Mouse (Mus musculus) heart, postnatal 0 days (tissue): Measurements from ENCODE around the gene Nxph3. TPM values are rescaled to one million over a fixed set of nuclear protein-coding genes. Genes with fewer than 3 reads are reported as not detected.

Source experiments
- ATAC-seq: fragments of 200-750 bp; cut with Nextera tagmentation; 2 replicates; pipeline ENCODE4 v1.8.0; 2017; ENCODE audit warnings: low read depth, moderate number of reproducible peaks, moderate library complexity; ENCODE audit not compliant: insufficient read depth
- DNase-seq: peaks from one replicate; pipeline ENCODE4 v3.0.0-alpha.2; 2016; ENCODE audit warnings: low spot score
- H3K27ac ChIP-seq: fragments of 300-500 bp; sonication (generic); 2 replicates; pipeline ENCODE4 v1.5.1; 2014; ENCODE audit warnings: low read depth, mild to moderate bottlenecking
- H3K27me3 ChIP-seq: fragments of 300-500 bp; sonication (generic); 2 replicates; pipeline ENCODE4 v1.6.1; 2014; ENCODE audit warnings: low read length, mixed read lengths; ENCODE audit not compliant: control insufficient read depth, insufficient read depth
- H3K36me3 ChIP-seq: fragments of 300-500 bp; sonication (generic); replicated peaks from 2 replicates; pipeline ENCODE4 v1.6.1; 2014; ENCODE audit warnings: low read length, mixed read lengths; ENCODE audit not compliant: control insufficient read depth, insufficient read depth
- H3K4me1 ChIP-seq: fragments of 300-500 bp; sonication (generic); 2 replicates; pipeline ENCODE4 v1.6.1; 2014; ENCODE audit warnings: antibody characterized with exemption; ENCODE audit not compliant: control insufficient read depth, insufficient read depth
- H3K4me2 ChIP-seq: fragments of 300-500 bp; sonication (generic); 2 replicates; pipeline ENCODE4 v1.6.1; 2014; ENCODE audit warnings: low read depth, mild to moderate bottlenecking, low read length, moderate library complexity
- H3K4me3 ChIP-seq: fragments of 300-500 bp; sonication (generic); 2 replicates; pipeline ENCODE4 v1.5.1; 2014; ENCODE audit warnings: low read depth, low read length
- H3K9ac ChIP-seq: fragments of 300-500 bp; sonication (generic); replicated peaks from 2 replicates; pipeline ENCODE4 v1.6.1; 2014; ENCODE audit warnings: low read depth, low read length, mixed read lengths
- H3K9me3 ChIP-seq: fragments of 300-500 bp; sonication (generic); replicated peaks from 2 replicates; pipeline ENCODE4 v1.6.1; 2016; ENCODE audit warnings: low read length; ENCODE audit not compliant: control insufficient read depth
- CTCF ChIP-seq: IDR thresholded peaks from 2 replicates; pipeline ENCODE4 v1.5.1; 2016; ENCODE audit warnings: antibody characterized with exemption, control low read depth, low read depth
- EP300 ChIP-seq: IDR thresholded peaks from 2 replicates; pipeline ENCODE4 v1.6.1; 2016; ENCODE audit warnings: antibody characterized with exemption, low read depth
- WGBS: fragments of 180-500 bp; shearing (Covaris S2); extraction: QIAGEN DNeasy Blood & Tissue Kit; methylation state at CpG from one replicate; pipeline ENCODE4 v1.1.7; 2014; 5-methylcytosine and 5-hydroxymethylcytosine counted together
- polyA plus RNA-seq: library from polyadenylated mRNA; unstranded; fragments of >200 nt; fragmentation: Nextera tagmentation; extraction: Ambion mirVana; gene quantifications from 2 replicates; pipeline ENCODE4 v1.2.1, GENCODE M21; 2015
- total RNA-seq: library from RNA; depleted of rRNA; stranded (reverse); fragments of >200 nt; gene quantifications from 2 replicates; pipeline ENCODE4 v1.2.3, GENCODE M21; 2014; ENCODE audit warnings: low replicate concordance

Nxph3 gene
- total and polyA plus RNA-seq, 2 experiments from 2014 or later: 0.14 TPM; not detected in 1

GRCm38 (mm10) chr11:95510631-95511030, 3.7 kb downstream of the Nxph3 start:
- Histone ChIP-seq H3K4me1 (no peaks in the 10 kb centered on the region), H3K9me3 (no peaks in the 10 kb centered on the region), H3K36me3 (no peaks in the 10 kb centered on the region), H3K27ac (no peak overlapping the region), H3K27me3 (peaks cover 43% of the 10 kb centered on the region), H3K4me3 (no peak overlapping the region), H3K4me2 (no peak overlapping the region), H3K9ac (no peak overlapping the region)
- no peak for TF ChIP-seq CTCF
- no peak for TF ChIP-seq EP300
- 75% methylated on average over 12 of the region's 12 CpGs for WGBS
- no peak for ATAC-seq
- no peak for DNase-seq

- ATAC-seq (no peak), DNase-seq (no peak)
- peak; percentile 45 for TF ChIP-seq CTCF
- TF ChIP-seq EP300: no peak
- Histone ChIP-seq H3K4me2 (no peak overlapping the region), H3K27ac (no peak overlapping the region), H3K4me3 (no peak overlapping the region), H3K9me3 (no peaks in the 10 kb centered on the region), H3K27me3 (peaks cover 29% of the 10 kb centered on the region), H3K4me1 (peaks cover 2% of the 10 kb centered on the region), H3K36me3 (no peaks in the 10 kb centered on the region), H3K9ac (no peak overlapping the region)
- WGBS: 65% methylated on average over 6 of the region's 6 CpGs
These were observed 5.1 kb downstream of the Nxph3 start for GRCm38 (mm10) chr11:95509126-95509717.

- Histone ChIP-seq H3K9me3 (no peaks in the 10 kb centered on the region), H3K4me1 (peaks cover 10% of the 10 kb centered on the region), H3K27me3 (peaks cover 21% of the 10 kb centered on the region), H3K27ac (no peak overlapping the region), H3K36me3 (no peaks in the 10 kb centered on the region), H3K9ac (no peak overlapping the region), H3K4me3 (no peak overlapping the region), H3K4me2 (peak overlapping the region; percentile 38)
- WGBS: 55% methylated on average over 13 of the region's 13 CpGs
- TF ChIP-seq EP300: no peak
- TF ChIP-seq CTCF: no peak
- no peak for ATAC-seq
- no peak for DNase-seq
These were observed 6.0 kb downstream of the Nxph3 start for GRCm38 (mm10) chr11:95508211-95508926.

- H3K36me3 ChIP-seq: no peaks in the 10 kb centered on the region
- no peak overlapping the region for H3K4me3 ChIP-seq
- DNase-seq: no peak
- WGBS: 67% methylated on average over 5 of the region's 5 CpGs
- H3K9me3 ChIP-seq: no peaks in the 10 kb centered on the region
- TF ChIP-seq CTCF (no peak), EP300 (no peak)
- ATAC-seq: no peak
- no peak overlapping the region for H3K9ac ChIP-seq
- no peak overlapping the region for H3K4me2 ChIP-seq
- H3K4me1 ChIP-seq: peaks cover 10% of the 10 kb centered on the region
- peaks cover 15% of the 10 kb centered on the region for H3K27me3 ChIP-seq
- H3K27ac ChIP-seq: no peak overlapping the region
These were observed 6.6 kb downstream of the Nxph3 start for GRCm38 (mm10) chr11:95507785-95508184.

GRCm38 (mm10) chr11:95507041-95507716, 7.2 kb downstream of the Nxph3 start:
- peaks cover 9% of the 10 kb centered on the region for H3K27me3 ChIP-seq
- H3K9ac ChIP-seq: no peak overlapping the region
- H3K4me2 ChIP-seq: no peak overlapping the region
- no peak overlapping the region for H3K4me3 ChIP-seq
- H3K4me1 ChIP-seq: peaks cover 10% of the 10 kb centered on the region
- DNase-seq: no peak
- ATAC-seq: no peak
- H3K9me3 ChIP-seq: no peaks in the 10 kb centered on the region
- TF ChIP-seq CTCF (peak; percentile 54), EP300 (no peak)
- H3K36me3 ChIP-seq: no peaks in the 10 kb centered on the region
- 50% methylated on average over 12 of the region's 12 CpGs for WGBS
- no peak overlapping the region for H3K27ac ChIP-seq
